In the genomic region with DNA sequence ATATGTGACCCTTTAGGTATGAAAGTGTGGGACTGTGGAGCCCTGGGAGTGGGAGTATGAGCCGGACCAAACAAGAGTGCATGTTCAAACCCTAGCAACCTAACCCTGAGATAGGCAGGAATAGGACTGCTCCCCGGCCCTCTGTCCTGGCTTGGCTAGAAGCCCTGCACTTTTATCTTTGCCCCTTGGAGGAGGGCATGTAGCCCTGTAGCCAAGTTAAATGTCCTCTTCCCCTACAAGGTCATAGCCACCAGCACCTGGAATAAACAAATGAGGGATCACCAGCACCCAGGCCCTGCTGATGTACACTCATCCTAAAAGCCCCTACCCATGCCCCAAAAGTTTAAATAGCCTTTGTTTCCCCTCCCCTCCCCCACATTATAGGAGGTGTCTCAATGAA, we compare ENCODE assay signal across 20 mouse cellular contexts. TPM values are rescaled to one million over a fixed set of nuclear protein-coding genes. Genes with fewer than 3 reads are reported as not detected.
"Had no signal": no experiment of that assay in that cellular context is flagged by ENCODE, and none has a peak within 500 bp of the region (broad histone marks: within the 10 kb centered on the region; RNA-seq: fewer than 3 reads in every experiment).

No protein-coding gene starts in this region.

- H3K4me3 ChIP-seq: liver, embryonic 15.5 days; lung, embryonic 15.5 days; megakaryocyte, embryonic 14.5 days; midbrain, embryonic 13.5 days; neural tube, embryonic 12.5 days; stomach, embryonic 15.5 days had no signal

- H3K9ac ChIP-seq: liver, embryonic 15.5 days; liver, postnatal 0 days; lung, embryonic 15.5 days; midbrain, embryonic 13.5 days; neural tube, embryonic 12.5 days; stomach, embryonic 15.5 days had no signal

- DNase-seq: liver, postnatal 0 days; lung, adult 2 months; lung, postnatal 14 days; lung, postnatal 36 days; right cerebral cortex, postnatal 14 days; thymus, adult 2 months; thymus, postnatal 25 days; thymus, postnatal 4 days had no signal

- ATAC-seq: liver, postnatal 0 days; lung, postnatal 0 days; midbrain, embryonic 13.5 days had no signal

- H3K27me3 ChIP-seq: liver, embryonic 15.5 days; lung, embryonic 15.5 days; megakaryocyte, embryonic 14.5 days; midbrain, embryonic 13.5 days; neural tube, embryonic 12.5 days; stomach, embryonic 15.5 days had no signal

- H3K36me3 ChIP-seq: liver, embryonic 15.5 days; lung, embryonic 15.5 days; midbrain, embryonic 13.5 days; neural tube, embryonic 12.5 days; stomach, embryonic 15.5 days had no signal

- H3K9me3 ChIP-seq: liver, embryonic 15.5 days; lung, embryonic 15.5 days; midbrain, embryonic 13.5 days; neural tube, embryonic 12.5 days; stomach, embryonic 15.5 days had no signal

- H3K4me2 ChIP-seq: liver, embryonic 15.5 days; lung, embryonic 15.5 days; midbrain, embryonic 11.5 days; midbrain, embryonic 13.5 days; neural tube, embryonic 12.5 days; stomach, embryonic 15.5 days had no signal

- H3K4me1 ChIP-seq: liver, embryonic 15.5 days; lung, embryonic 15.5 days; megakaryocyte, embryonic 14.5 days; midbrain, embryonic 13.5 days; neural tube, embryonic 12.5 days; stomach, embryonic 15.5 days had no signal

- H3K27ac ChIP-seq: liver, embryonic 15.5 days; lung, embryonic 15.5 days; macrophage; midbrain, embryonic 13.5 days; neural tube, embryonic 12.5 days; stomach, embryonic 15.5 days had no signal

RNA-seq across cellular contexts. Expression of gene Itgbl1, which starts 18.3 kb away (rescaled TPM):
- total RNA-seq: megakaryocyte progenitor cell, adult 5-6 weeks; monocyte, adult 5-6 weeks; neutrophil, adult 5-6 weeks had no signal
- polyA plus RNA-seq: macrophage had no signal

RNA-seq across cellular contexts. Expression of gene Nalcn, which starts 51.1 kb away (rescaled TPM):
- total RNA-seq: megakaryocyte progenitor cell, adult 5-6 weeks; monocyte, adult 5-6 weeks had no signal
- polyA plus RNA-seq: liver, embryonic 15.5 days; liver, postnatal 0 days; lung, postnatal 0 days; macrophage had no signal
